Mouse (Mus musculus): ENCODE measurements around the gene Zfp821. TPM values are rescaled to one million over a fixed set of nuclear protein-coding genes. Genes with fewer than 3 reads are reported as not detected.

The Zfp821 gene
- total RNA-seq (2014; fragmentation: Nextera tagmentation) (4.7 and 7.9 TPM in 2 replicates), total RNA-seq (2017) (10.4 and 12.0 TPM in 2 replicates), polyA plus RNA-seq (2012) (4.7 and 5.1 TPM in 2 replicates)

GRCm38 (mm10) chr8:109705320-109706075 lies at the start of gene Zfp821:
Zfp821 (plus strand) TSS chr8:109705546.
- TF ChIP-seq CTCF (IDR thresholded peaks at IDR 0.05; ENCODE audit: low read depth, low read length) (no peak), GATA1 (IDR thresholded peaks at IDR 0.05; ENCODE audit: borderline replicate concordance, low read length) (no peak), TAL1 (conservative IDR thresholded peaks at IDR 0.05; ENCODE audit: low read depth, low read length) (no peak), GATA2 (IDR thresholded peaks at IDR 0.05; ENCODE audit: borderline replicate concordance, low read depth, low read length) (no peak), POLR2AphosphoS5 (IDR thresholded peaks at IDR 0.05; ENCODE audit: insufficient replicate concordance, low read depth, low read length) (no peak)
- Histone ChIP-seq H3K4me3 (ENCODE audit: low read depth, low read length) (peak within 1 kb of the TSS; percentile 78), H3K36me3 (replicated peaks) (peaks cover 26% of the 10 kb centered on the region), H3K27me3 (ENCODE audit: insufficient read depth, low read length) (peaks cover 21% of the 10 kb centered on the region), H3K4me1 (ENCODE audit: insufficient read depth, low read depth, low read length) (peaks cover 21% of the 10 kb centered on the region), H3K9me3 (replicated peaks) (no peaks in the 10 kb centered on the region)
- DNase-seq (ENCODE audit: low spot score) (peak; percentile 95), ATAC-seq (ENCODE audit: extremely low read depth, insufficient number of reproducible peaks, low FRiP score, poor library complexity, severe bottlenecking) (peak; percentile 83)

GRCm38 (mm10) chr8:109656860-109657259 lies 48.5 kb upstream of the Zfp821 start:
- DNase-seq (ENCODE audit: low spot score) (no peak), ATAC-seq (ENCODE audit: extremely low read depth, insufficient number of reproducible peaks, low FRiP score, poor library complexity, severe bottlenecking) (no peak)
- H3K4me1 ChIP-seq (ENCODE audit: insufficient read depth, low read depth, low read length) = no peaks in the 10 kb centered on the region
- TF ChIP-seq POLR2AphosphoS5 (IDR thresholded peaks at IDR 0.05; ENCODE audit: insufficient replicate concordance, low read depth, low read length) = no peak
- no peak for TF ChIP-seq TAL1 (conservative IDR thresholded peaks at IDR 0.05; ENCODE audit: low read depth, low read length)
- no peak for TF ChIP-seq GATA1 (IDR thresholded peaks at IDR 0.05; ENCODE audit: borderline replicate concordance, low read length)
- TF ChIP-seq GATA2 (IDR thresholded peaks at IDR 0.05; ENCODE audit: borderline replicate concordance, low read depth, low read length) = no peak
- no peak for TF ChIP-seq CTCF (IDR thresholded peaks at IDR 0.05; ENCODE audit: low read depth, low read length)
- H3K4me3 ChIP-seq (ENCODE audit: low read depth, low read length) = no peak overlapping the region
- no peaks in the 10 kb centered on the region for H3K27me3 ChIP-seq (ENCODE audit: insufficient read depth, low read length)
- H3K9me3 ChIP-seq (replicated peaks) = no peaks in the 10 kb centered on the region
- peaks cover 75% of the 10 kb centered on the region for H3K36me3 ChIP-seq (replicated peaks)

- DNase-seq (ENCODE audit: low spot score) = no peak
- no peak for ATAC-seq (ENCODE audit: extremely low read depth, insufficient number of reproducible peaks, low FRiP score, poor library complexity, severe bottlenecking)
- Histone ChIP-seq H3K4me3 (ENCODE audit: low read depth, low read length) (no peak overlapping the region), H3K27me3 (ENCODE audit: insufficient read depth, low read length) (no peaks in the 10 kb centered on the region), H3K4me1 (ENCODE audit: insufficient read depth, low read depth, low read length) (no peaks in the 10 kb centered on the region; the same call in 1 of the 2 replicates), H3K36me3 (replicated peaks) (peaks cover 79% of the 10 kb centered on the region), H3K9me3 (replicated peaks) (no peaks in the 10 kb centered on the region)
- no peak for TF ChIP-seq GATA1 (IDR thresholded peaks at IDR 0.05; ENCODE audit: borderline replicate concordance, low read length)
- TF ChIP-seq TAL1 (conservative IDR thresholded peaks at IDR 0.05; ENCODE audit: low read depth, low read length) = no peak
- TF ChIP-seq POLR2AphosphoS5 (IDR thresholded peaks at IDR 0.05; ENCODE audit: insufficient replicate concordance, low read depth, low read length) = no peak
- no peak for TF ChIP-seq GATA2 (IDR thresholded peaks at IDR 0.05; ENCODE audit: borderline replicate concordance, low read depth, low read length)
- no peak for TF ChIP-seq CTCF (IDR thresholded peaks at IDR 0.05; ENCODE audit: low read depth, low read length)
Observed at GRCm38 (mm10) chr8:109662328-109662727, 43.0 kb upstream of the Zfp821 start.

- Histone ChIP-seq H3K9me3 (replicated peaks) (no peaks in the 10 kb centered on the region), H3K27me3 (ENCODE audit: insufficient read depth, low read length) (no peaks in the 10 kb centered on the region), H3K4me3 (ENCODE audit: low read depth, low read length) (no peak overlapping the region), H3K4me1 (ENCODE audit: insufficient read depth, low read depth, low read length) (no peaks in the 10 kb centered on the region; the same call in 1 of the 2 replicates), H3K36me3 (replicated peaks) (peaks cover 86% of the 10 kb centered on the region)
- no peak for TF ChIP-seq POLR2AphosphoS5 (IDR thresholded peaks at IDR 0.05; ENCODE audit: insufficient replicate concordance, low read depth, low read length)
- no peak for TF ChIP-seq TAL1 (conservative IDR thresholded peaks at IDR 0.05; ENCODE audit: low read depth, low read length)
- TF ChIP-seq GATA2 (IDR thresholded peaks at IDR 0.05; ENCODE audit: borderline replicate concordance, low read depth, low read length) = no peak
- TF ChIP-seq GATA1 (IDR thresholded peaks at IDR 0.05; ENCODE audit: borderline replicate concordance, low read length) = no peak
- no peak for TF ChIP-seq CTCF (IDR thresholded peaks at IDR 0.05; ENCODE audit: low read depth, low read length)
- DNase-seq (ENCODE audit: low spot score) (no peak), ATAC-seq (ENCODE audit: extremely low read depth, insufficient number of reproducible peaks, low FRiP score, poor library complexity, severe bottlenecking) (no peak)
Observed at GRCm38 (mm10) chr8:109666616-109667015, 38.7 kb upstream of the Zfp821 start.

GRCm38 (mm10) chr8:109672656-109673055 lies 32.7 kb upstream of the Zfp821 start:
- TF ChIP-seq GATA2 (IDR thresholded peaks at IDR 0.05; ENCODE audit: borderline replicate concordance, low read depth, low read length) (no peak), GATA1 (IDR thresholded peaks at IDR 0.05; ENCODE audit: borderline replicate concordance, low read length) (no peak), TAL1 (conservative IDR thresholded peaks at IDR 0.05; ENCODE audit: low read depth, low read length) (no peak), POLR2AphosphoS5 (IDR thresholded peaks at IDR 0.05; ENCODE audit: insufficient replicate concordance, low read depth, low read length) (no peak), CTCF (IDR thresholded peaks at IDR 0.05; ENCODE audit: low read depth, low read length) (no peak)
- no peak overlapping the region for H3K4me3 ChIP-seq (ENCODE audit: low read depth, low read length)
- DNase-seq (ENCODE audit: low spot score) = no peak
- 0 out of 2 replicates have a peak, but pooled peaks cover 3% of the 10 kb centered on the region for H3K4me1 ChIP-seq (ENCODE audit: insufficient read depth, low read depth, low read length)
- no peaks in the 10 kb centered on the region for H3K27me3 ChIP-seq (ENCODE audit: insufficient read depth, low read length)
- H3K9me3 ChIP-seq (replicated peaks) = no peaks in the 10 kb centered on the region
- peaks cover 96% of the 10 kb centered on the region for H3K36me3 ChIP-seq (replicated peaks)
- no peak for ATAC-seq (ENCODE audit: extremely low read depth, insufficient number of reproducible peaks, low FRiP score, poor library complexity, severe bottlenecking)

- Histone ChIP-seq H3K27me3 (ENCODE audit: insufficient read depth, low read length) (no peaks in the 10 kb centered on the region), H3K36me3 (replicated peaks) (peaks cover 95% of the 10 kb centered on the region), H3K4me3 (ENCODE audit: low read depth, low read length) (no peak overlapping the region), H3K4me1 (ENCODE audit: insufficient read depth, low read depth, low read length) (0 out of 2 replicates have a peak, but pooled peaks cover 3% of the 10 kb centered on the region), H3K9me3 (replicated peaks) (no peaks in the 10 kb centered on the region)
- no peak for ATAC-seq (ENCODE audit: extremely low read depth, insufficient number of reproducible peaks, low FRiP score, poor library complexity, severe bottlenecking)
- DNase-seq (ENCODE audit: low spot score) = no peak
- TF ChIP-seq GATA2 (IDR thresholded peaks at IDR 0.05; ENCODE audit: borderline replicate concordance, low read depth, low read length) (no peak), GATA1 (IDR thresholded peaks at IDR 0.05; ENCODE audit: borderline replicate concordance, low read length) (no peak), CTCF (IDR thresholded peaks at IDR 0.05; ENCODE audit: low read depth, low read length) (no peak), POLR2AphosphoS5 (IDR thresholded peaks at IDR 0.05; ENCODE audit: insufficient replicate concordance, low read depth, low read length) (no peak)
Observed at GRCm38 (mm10) chr8:109673596-109673995, 31.8 kb upstream of the Zfp821 start.
